Mouse (Mus musculus) ES-E14 (cell line): Measurements from ENCODE around the gene Luzp1. TPM values are rescaled to one million over a fixed set of nuclear protein-coding genes. Genes with fewer than 3 reads are reported as not detected.

Source experiments
- DNase-seq: peaks from one replicate; pipeline ENCODE4 v3.0.0-alpha.2; 2013; ENCODE audit warnings: low read depth, low spot score
- H3K27ac ChIP-seq: 2 replicates; pipeline ENCODE4 v1.5.1; 2012; ENCODE audit warnings: low read depth, mild to moderate bottlenecking, low read length, moderate library complexity, mixed read lengths; ENCODE audit not compliant: poor library complexity, insufficient read depth, severe bottlenecking
- H3K36me3 ChIP-seq: 2 replicates; pipeline ENCODE4 v1.6.1; 2012; ENCODE audit warnings: mild to moderate bottlenecking, low read length, moderate library complexity, mixed read lengths; ENCODE audit not compliant: control insufficient read depth, poor library complexity, insufficient read depth, severe bottlenecking
- H3K4me1 ChIP-seq, 2 experiments: fragments of 150-350 bp in 1 of 2; sonication (generic) in 1 of 2; 2 replicates each; pipeline ENCODE4 v1.6.1; 2012; ENCODE audit warnings: low read length in 2 of 2, mild to moderate bottlenecking in 1 of 2, mixed read lengths in 1 of 2; ENCODE audit not compliant: control insufficient read depth in 2 of 2, insufficient read depth in 2 of 2, poor library complexity in 1 of 2
- H3K4me3 ChIP-seq, 2 experiments: fragments of 150-350 bp in 1 of 2; sonication (generic) in 1 of 2; 2 replicates each; pipeline ENCODE4 v1.5.1; 2012; ENCODE audit warnings: low read length in 2 of 2, low read depth in 1 of 2, mild to moderate bottlenecking in 1 of 2, mixed read lengths in 1 of 2; ENCODE audit not compliant: insufficient read depth in 1 of 2, poor library complexity in 1 of 2, severe bottlenecking in 1 of 2
- H3K9ac ChIP-seq: 2 replicates; pipeline ENCODE4 v1.6.1; 2012; ENCODE audit warnings: low read depth, mild to moderate bottlenecking, low read length, mixed read lengths; ENCODE audit not compliant: poor library complexity, insufficient read depth, severe bottlenecking
- H3K9me3 ChIP-seq: fragments of 150-350 bp; sonication (generic); 2 replicates; pipeline ENCODE4 v1.6.1; 2012; ENCODE audit warnings: low read depth, mild to moderate bottlenecking, low read length; ENCODE audit not compliant: control insufficient read depth, insufficient read depth
- CHD2 ChIP-seq: IDR thresholded peaks from 2 replicates; pipeline ENCODE4 v1.6.1; 2014; ENCODE audit warnings: mild to moderate bottlenecking, low read depth, low read length, inconsistent platforms
- HCFC1 ChIP-seq: IDR thresholded peaks from 2 replicates; pipeline ENCODE4 v1.6.1; 2012; ENCODE audit warnings: low read length, inconsistent platforms, borderline replicate concordance; ENCODE audit not compliant: insufficient read depth
- MAFK ChIP-seq: IDR thresholded peaks from 2 replicates; pipeline ENCODE4 v1.6.1; 2014; ENCODE audit warnings: mild to moderate bottlenecking, low read depth, low read length, inconsistent platforms; ENCODE audit not compliant: insufficient read depth
- ZC3H11A ChIP-seq: IDR thresholded peaks from 2 replicates; pipeline ENCODE4 v1.6.1; 2012; ENCODE audit warnings: low read depth, mild to moderate bottlenecking, inconsistent platforms, low read length, borderline replicate concordance
- ZNF384 ChIP-seq: IDR thresholded peaks from 2 replicates; pipeline ENCODE4 v1.6.1; 2012; ENCODE audit warnings: low read depth, low read length, inconsistent platforms
- in situ Hi-C, 2 experiments: fragments of 600-800 bp; cut with MboI; formaldehyde crosslinking; loops; one replicate each; pipeline ENCODE4 v1.15.1; 2025; ENCODE audit warnings: low sequenced_read_pairs in 2 of 2, inconsistent platforms in 1 of 2; ENCODE audit not compliant: unreplicated experiment in 2 of 2
- total RNA-seq: library from RNA; depleted of rRNA; stranded (reverse); fragments of 300-350 nt; gene quantifications from 2 replicates; pipeline ENCODE4 v1.2.3, GENCODE M21; 2012

The Luzp1 gene
- total RNA-seq, 1 experiment, result 41.0 TPM

DNA sequence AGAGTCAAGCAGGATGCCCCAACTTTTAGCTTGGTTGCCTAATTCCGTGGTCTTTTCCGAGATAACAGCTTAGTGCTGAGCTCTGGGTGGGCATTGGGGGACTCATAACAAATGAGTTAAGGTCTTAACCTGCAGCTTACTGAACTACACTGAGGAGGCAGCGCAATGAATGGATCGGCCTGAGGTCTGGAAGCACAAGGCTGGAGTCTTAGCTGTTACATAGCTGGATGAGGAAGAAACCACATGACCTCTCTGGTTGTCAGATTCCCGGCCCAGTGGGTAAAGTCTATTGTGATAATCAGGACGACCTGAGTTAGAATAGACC, 7.8 kb upstream of the Luzp1 start:
- DNase-seq, result no peak
- no peaks in the 10 kb centered on the region for H3K9me3 ChIP-seq
- no peaks in the 10 kb centered on the region for H3K36me3 ChIP-seq
- peaks cover 6 to 14% of the 10 kb centered on the region in 2 experiments; a peak in 2 of 4 replicates for H3K4me1 ChIP-seq
- TF ChIP-seq MAFK (no peak), ZNF384 (no peak), HCFC1 (no peak), ZC3H11A (no peak), CHD2 (no peak)
- peak overlapping the region; percentile 92 for H3K27ac ChIP-seq
- in situ Hi-C loops, result no loop called here
- peak overlapping the region; percentile 48 to 83 for H3K4me3 ChIP-seq
- peak overlapping the region; percentile 81 for H3K9ac ChIP-seq

DNA sequence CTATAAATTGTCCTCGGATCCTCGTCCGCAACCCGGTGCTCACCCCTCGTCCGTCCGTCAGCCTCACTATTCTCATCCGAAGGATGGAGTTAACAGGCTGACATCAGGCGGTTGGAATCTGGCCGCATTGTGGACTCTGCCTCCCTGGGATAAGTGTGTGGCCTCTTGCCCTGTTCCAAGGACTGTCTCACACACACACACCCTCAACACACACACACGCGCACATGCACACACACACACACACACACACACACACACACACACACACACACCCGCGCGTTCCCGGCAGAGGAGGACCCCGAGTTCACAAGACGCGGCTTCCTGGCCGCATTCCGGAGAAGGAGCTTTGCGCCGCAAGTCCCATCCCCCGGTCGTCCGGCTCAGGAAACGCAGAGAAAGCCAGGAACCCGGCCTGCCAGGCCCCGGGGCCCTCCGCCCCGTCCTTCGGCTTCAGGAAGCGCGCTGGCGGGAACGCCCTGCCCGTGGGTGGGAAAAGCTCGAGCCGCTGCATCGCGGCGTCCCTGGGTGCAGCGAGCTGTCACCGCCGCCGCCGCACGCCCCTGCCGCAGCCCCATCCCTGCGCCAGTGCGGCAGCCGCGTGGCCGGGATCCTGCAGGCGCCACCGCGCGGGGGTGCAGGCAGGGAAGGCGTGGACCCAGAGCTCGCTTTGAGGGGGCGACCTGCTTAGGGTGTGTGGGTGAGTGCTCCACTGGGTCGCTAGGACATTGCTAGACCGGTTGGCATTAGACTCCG, 7.3 kb upstream of the Luzp1 start, which contains the start of gene 6030445D17Rik:
Gene 6030445D17Rik (plus strand): TSS at position 165 of the 753 bp plus-strand sequence.
- Histone ChIP-seq H3K9me3 (no peaks in the 10 kb centered on the region), H3K9ac (peak within 1 kb of the TSS; percentile 81), H3K27ac (peak within 1 kb of the TSS; percentile 92), H3K4me3 (peak within 1 kb of the TSS; percentile 48 to 83), H3K4me1 (peaks cover 6 to 13% of the 10 kb centered on the region in 2 experiments; a peak in 2 of 4 replicates), H3K36me3 (no peaks in the 10 kb centered on the region)
- TF ChIP-seq CHD2 (no peak), HCFC1 (0 out of 2 replicates have a peak, but pooled peaks have one; percentile 46)
- in situ Hi-C loops, result no loop called here
- DNase-seq, result no peak

DNA sequence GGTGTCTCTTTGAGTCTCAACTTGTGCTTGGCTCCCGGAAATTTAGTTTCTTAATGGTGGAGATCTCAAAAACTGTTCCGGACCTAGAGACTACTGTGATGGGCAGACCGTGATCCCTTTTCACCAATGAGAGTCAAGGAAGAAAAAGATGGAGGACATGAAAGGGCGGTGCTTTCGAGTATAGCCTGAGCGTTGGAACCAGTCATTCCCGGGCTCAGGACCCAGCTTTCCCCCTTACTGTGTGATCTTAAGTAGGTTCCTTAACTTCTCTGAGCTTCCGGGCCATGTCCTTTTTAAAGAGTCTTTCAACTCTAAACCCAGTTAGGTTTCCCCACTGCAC, 6.8 kb upstream of the Luzp1 start:
- no peaks in the 10 kb centered on the region for H3K36me3 ChIP-seq
- H3K9ac ChIP-seq, result peak overlapping the region; percentile 81
- H3K4me3 ChIP-seq, result peak overlapping the region; percentile 48 to 83
- no peaks in the 10 kb centered on the region for H3K9me3 ChIP-seq
- TF ChIP-seq CHD2 (no peak), MAFK (no peak), ZNF384 (no peak), ZC3H11A (no peak), HCFC1 (no peak)
- in situ Hi-C loops, result no loop called here
- peak; percentile 54 for DNase-seq
- peaks cover 6 to 13% of the 10 kb centered on the region in 2 experiments; a peak in 2 of 4 replicates for H3K4me1 ChIP-seq
- peak overlapping the region; percentile 92; the same call in 1 of the 2 replicates for H3K27ac ChIP-seq

DNA sequence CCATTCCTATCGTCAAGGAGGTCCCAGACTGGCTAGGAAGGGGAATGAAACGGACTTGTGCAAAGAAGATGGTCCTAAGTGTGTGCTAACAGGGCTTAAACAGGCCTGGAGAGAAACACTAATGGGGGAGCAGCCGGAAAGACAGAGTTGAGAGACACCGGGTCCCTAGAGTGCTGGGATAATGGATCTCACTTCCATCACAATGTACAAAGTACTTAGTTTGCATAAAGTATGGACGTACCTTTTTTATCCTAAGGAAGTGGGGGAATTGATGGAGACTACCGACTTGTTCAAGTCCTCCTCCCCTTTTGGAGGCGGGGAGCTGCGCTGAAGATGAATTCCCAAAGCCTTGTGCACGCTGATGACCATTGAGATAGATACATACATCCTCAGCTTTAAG, 6.1 kb upstream of the Luzp1 start:
- peak; percentile 41 for DNase-seq
- H3K36me3 ChIP-seq, result no peaks in the 10 kb centered on the region
- no peaks in the 10 kb centered on the region for H3K9me3 ChIP-seq
- peak overlapping the region; percentile 92 for H3K27ac ChIP-seq
- peaks cover 8 to 15% of the 10 kb centered on the region in 2 experiments; a peak in 3 of 4 replicates for H3K4me1 ChIP-seq
- peak overlapping the region; percentile 48 to 83 for H3K4me3 ChIP-seq
- H3K9ac ChIP-seq, result peak overlapping the region; percentile 81
- in situ Hi-C loops, result no loop called here
- no peak for TF ChIP-seq CHD2
- TF ChIP-seq HCFC1, result no peak
- no peak for TF ChIP-seq ZNF384
- no peak for TF ChIP-seq MAFK
- TF ChIP-seq ZC3H11A, result no peak
